Mouse (Mus musculus): ENCODE results near the gene Gm20708.

The Gm20708 gene

GRCm38 (mm10) chr11:117820173-117820572, 10.7 kb downstream of the Gm20708 start:
- no peak for TF ChIP-seq NANOG (IDR thresholded peaks at IDR 0.05; ENCODE audit: borderline replicate concordance, low read length)
- no peaks in the 10 kb centered on the region for H3K9me3 ChIP-seq (ENCODE audit: low read length)
- peaks cover 89% of the 10 kb centered on the region for H3K4me1 ChIP-seq (replicated peaks; ENCODE audit: low read depth, low read length)
- H3K27me3 ChIP-seq (ENCODE audit: insufficient read depth, low read length): no peaks in the 10 kb centered on the region
- H3K4me3 ChIP-seq (replicated peaks; ENCODE audit: low read length): no peak overlapping the region
- peaks cover 91% of the 10 kb centered on the region for H3K36me3 ChIP-seq (ENCODE audit: insufficient read depth, low read length)

DNA sequence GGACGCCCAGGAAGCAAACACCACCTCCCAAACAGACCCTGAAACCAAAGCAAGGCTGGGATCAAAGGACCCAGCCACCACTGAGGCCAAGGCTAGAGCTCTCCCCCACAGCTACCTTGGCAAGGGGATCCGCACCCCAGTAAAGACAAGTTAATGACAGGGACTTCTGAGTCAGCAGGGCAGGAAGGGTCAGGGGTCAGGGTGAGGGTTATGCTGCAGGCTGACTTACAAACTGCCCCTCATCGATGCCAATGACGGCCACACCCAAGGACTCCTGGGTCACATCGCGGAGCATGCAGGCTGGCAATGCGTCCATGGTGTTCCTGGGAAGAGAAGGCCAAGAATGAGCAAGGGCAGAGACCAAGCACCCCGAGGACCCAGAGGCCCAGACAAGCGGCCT, 12.4 kb downstream of the Gm20708 start:
- Histone ChIP-seq H3K27me3 (ENCODE audit: insufficient read depth, low read length) (no peaks in the 10 kb centered on the region), H3K4me1 (replicated peaks; ENCODE audit: low read depth, low read length) (peaks cover 89% of the 10 kb centered on the region), H3K9me3 (ENCODE audit: low read length) (no peaks in the 10 kb centered on the region), H3K4me3 (replicated peaks; ENCODE audit: low read length) (no peak overlapping the region), H3K36me3 (ENCODE audit: insufficient read depth, low read length) (peaks cover 76% of the 10 kb centered on the region)
- TF ChIP-seq POU5F1 (IDR thresholded peaks at IDR 0.05; ENCODE audit: borderline replicate concordance, low read length) (no peak), NANOG (IDR thresholded peaks at IDR 0.05; ENCODE audit: borderline replicate concordance, low read length) (no peak), CTCF (conservative IDR thresholded peaks at IDR 0.05; ENCODE audit: low read length) (no peak)

DNA sequence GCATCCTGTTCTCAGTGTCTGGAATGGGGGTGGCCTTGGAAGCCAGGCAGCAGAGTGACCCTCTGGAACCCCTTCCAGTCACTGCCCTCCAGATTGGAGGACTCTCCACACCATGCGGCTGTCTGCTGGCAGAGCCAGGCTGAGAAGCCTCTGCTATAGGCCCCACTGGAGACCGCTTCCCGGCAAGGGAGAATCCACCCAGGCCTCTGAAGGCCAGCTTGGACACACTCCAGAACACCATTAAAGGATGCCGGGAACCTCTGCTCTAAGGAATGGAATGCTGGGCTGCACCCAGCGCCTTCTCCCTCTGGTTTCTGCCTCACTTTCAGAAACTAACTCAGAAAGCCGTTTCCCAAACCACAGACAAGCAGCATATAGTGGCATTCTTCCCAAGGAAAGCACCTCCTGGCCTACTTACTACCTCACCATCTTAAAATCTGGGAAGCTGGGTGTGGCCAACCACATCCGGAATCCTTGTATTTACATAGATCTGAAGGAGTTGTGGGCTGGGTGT, 13.3 kb downstream of the Gm20708 start:
- H3K9me3 ChIP-seq (ENCODE audit: low read length): no peaks in the 10 kb centered on the region
- no peak for TF ChIP-seq CTCF (conservative IDR thresholded peaks at IDR 0.05; ENCODE audit: low read length)
- TF ChIP-seq POU5F1 (IDR thresholded peaks at IDR 0.05; ENCODE audit: borderline replicate concordance, low read length): no peak
- no peak for TF ChIP-seq NANOG (IDR thresholded peaks at IDR 0.05; ENCODE audit: borderline replicate concordance, low read length)
- peaks cover 89% of the 10 kb centered on the region for H3K4me1 ChIP-seq (replicated peaks; ENCODE audit: low read depth, low read length)
- peak overlapping the region; percentile 46 for H3K4me3 ChIP-seq (replicated peaks; ENCODE audit: low read length)
- H3K27me3 ChIP-seq (ENCODE audit: insufficient read depth, low read length): no peaks in the 10 kb centered on the region
- H3K36me3 ChIP-seq (ENCODE audit: insufficient read depth, low read length): peaks cover 67% of the 10 kb centered on the region

DNA sequence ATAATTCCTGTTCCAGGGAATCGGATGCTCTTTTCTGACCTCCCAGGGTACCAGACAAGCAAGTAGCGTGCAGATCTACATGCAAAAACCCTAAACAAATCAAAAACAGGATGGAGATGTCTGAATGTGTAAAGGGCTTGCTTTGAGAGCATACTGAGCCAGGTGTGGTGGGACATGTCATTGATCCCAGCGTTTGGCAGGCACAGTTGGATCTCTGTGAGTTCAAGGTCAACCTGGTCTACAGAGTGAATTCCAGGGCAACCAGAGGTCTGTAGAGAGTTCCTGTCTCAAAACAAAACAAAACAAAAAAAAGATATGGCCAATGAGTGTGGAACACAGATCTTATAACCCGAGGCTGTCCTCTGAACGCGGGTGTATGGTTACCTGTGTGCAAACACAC, 13.9 kb downstream of the Gm20708 start:
- H3K27me3 ChIP-seq (ENCODE audit: insufficient read depth, low read length): no peaks in the 10 kb centered on the region
- peak overlapping the region; percentile 91 for H3K4me3 ChIP-seq (replicated peaks; ENCODE audit: low read length)
- no peaks in the 10 kb centered on the region for H3K9me3 ChIP-seq (ENCODE audit: low read length)
- peaks cover 61% of the 10 kb centered on the region for H3K36me3 ChIP-seq (ENCODE audit: insufficient read depth, low read length)
- TF ChIP-seq NANOG (IDR thresholded peaks at IDR 0.05; ENCODE audit: borderline replicate concordance, low read length) (no peak), CTCF (conservative IDR thresholded peaks at IDR 0.05; ENCODE audit: low read length) (no peak), POU5F1 (IDR thresholded peaks at IDR 0.05; ENCODE audit: borderline replicate concordance, low read length) (no peak)
- H3K4me1 ChIP-seq (replicated peaks; ENCODE audit: low read depth, low read length): peaks cover 90% of the 10 kb centered on the region

DNA sequence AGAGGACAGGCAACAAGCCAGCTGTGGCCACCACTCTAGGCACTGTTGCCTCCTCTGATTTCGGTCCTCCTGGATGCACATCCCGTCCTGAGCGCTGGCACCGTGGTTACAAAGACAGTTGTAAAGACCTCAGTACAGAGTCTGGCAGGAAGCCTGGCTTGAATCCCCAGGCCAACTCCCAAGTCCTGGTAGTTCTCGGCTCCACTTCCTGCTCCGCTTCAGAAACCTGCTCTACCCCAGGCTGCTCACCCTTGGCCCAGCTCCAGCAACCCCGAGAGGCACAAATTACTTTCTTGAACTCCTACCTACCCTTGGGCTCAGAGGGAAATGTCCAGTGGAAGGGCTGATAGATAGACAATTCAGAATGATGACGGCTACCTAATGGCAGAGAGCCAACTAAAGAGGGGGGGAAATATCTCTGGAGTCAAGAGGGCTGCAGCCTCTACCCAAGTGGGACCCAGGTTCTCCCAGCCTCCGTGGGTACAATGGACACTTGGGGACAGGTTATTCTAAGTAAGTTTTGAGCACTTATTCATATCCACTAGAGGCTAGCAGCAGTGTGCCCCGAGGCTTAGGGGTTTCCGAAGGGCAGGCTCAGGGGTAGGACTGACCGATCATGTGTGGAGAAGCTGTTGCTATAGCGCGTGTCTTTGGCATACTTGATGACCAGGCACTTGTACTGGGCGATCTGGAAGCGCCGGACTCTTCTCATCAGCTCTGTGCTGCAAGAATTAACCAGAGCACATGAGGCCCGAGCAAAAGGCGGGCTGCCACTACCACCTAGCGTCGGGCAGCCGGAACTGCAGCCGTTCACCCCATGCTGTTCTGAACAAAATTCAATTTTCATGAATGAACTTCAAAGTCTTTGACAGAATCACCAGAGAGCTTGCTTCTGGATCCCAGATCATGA, 14.8 kb downstream of the Gm20708 start:
- peaks cover 52% of the 10 kb centered on the region for H3K36me3 ChIP-seq (ENCODE audit: insufficient read depth, low read length)
- no peaks in the 10 kb centered on the region for H3K9me3 ChIP-seq (ENCODE audit: low read length)
- peak overlapping the region; percentile 91 for H3K4me3 ChIP-seq (replicated peaks; ENCODE audit: low read length)
- no peaks in the 10 kb centered on the region for H3K27me3 ChIP-seq (ENCODE audit: insufficient read depth, low read length)
- peaks cover 90% of the 10 kb centered on the region for H3K4me1 ChIP-seq (replicated peaks; ENCODE audit: low read depth, low read length)
- TF ChIP-seq POU5F1 (IDR thresholded peaks at IDR 0.05; ENCODE audit: borderline replicate concordance, low read length): no peak
- TF ChIP-seq CTCF (conservative IDR thresholded peaks at IDR 0.05; ENCODE audit: low read length): peak; percentile 80
- no peak for TF ChIP-seq NANOG (IDR thresholded peaks at IDR 0.05; ENCODE audit: borderline replicate concordance, low read length)

DNA sequence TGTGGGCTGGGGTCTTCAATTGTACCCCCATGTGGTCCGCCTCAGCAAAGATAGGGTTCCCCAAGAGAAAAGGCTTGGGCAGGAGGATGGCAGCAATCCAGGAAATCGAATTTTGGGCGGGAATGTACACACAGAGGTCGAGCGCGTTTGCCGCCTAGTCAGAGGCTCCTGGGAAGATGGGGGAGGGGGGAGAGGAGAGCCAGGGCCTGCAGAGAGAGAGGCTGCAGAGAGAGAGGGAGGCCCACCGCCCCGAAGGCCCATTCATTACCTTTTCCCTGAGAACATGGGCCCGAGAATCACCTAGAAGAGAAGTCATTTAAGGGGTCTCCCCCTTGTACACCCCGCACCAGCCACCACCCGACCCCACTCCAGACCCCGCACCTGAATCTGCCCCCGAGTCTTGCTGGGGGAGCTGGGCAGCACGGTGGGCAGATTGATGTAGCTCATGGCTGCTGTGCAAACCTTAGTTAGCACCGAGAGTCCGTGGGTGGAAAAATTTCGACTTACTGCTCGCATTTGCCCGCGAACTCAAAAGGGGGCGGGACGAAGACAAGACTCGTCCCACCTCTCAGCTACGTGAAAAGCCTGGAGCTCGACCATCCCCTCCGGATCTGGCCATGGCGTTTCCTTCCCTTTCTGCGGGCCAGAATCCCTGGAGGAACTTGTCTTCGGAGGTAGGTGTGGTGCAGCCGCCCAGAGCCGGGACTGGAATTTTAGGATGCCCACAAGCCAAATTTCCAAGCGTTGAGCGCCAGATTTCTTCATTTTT, 16.0 kb downstream of the Gm20708 start, which contains the start of the genes Afmid and Tk1:
Afmid (plus strand) TSS at position 592 of the 769 bp plus-strand sequence.
Tk1 (minus strand) TSS at position 760 of the 769 bp plus-strand sequence.
- Histone ChIP-seq H3K4me3 (replicated peaks; ENCODE audit: low read length) (peak within 1 kb of the TSS; percentile 91), H3K36me3 (ENCODE audit: insufficient read depth, low read length) (peaks cover 40% of the 10 kb centered on the region), H3K9me3 (ENCODE audit: low read length) (no peaks in the 10 kb centered on the region), H3K27me3 (ENCODE audit: insufficient read depth, low read length) (no peaks in the 10 kb centered on the region), H3K4me1 (replicated peaks; ENCODE audit: low read depth, low read length) (peaks cover 90% of the 10 kb centered on the region)
- no peak for TF ChIP-seq CTCF (conservative IDR thresholded peaks at IDR 0.05; ENCODE audit: low read length)
- no peak for TF ChIP-seq NANOG (IDR thresholded peaks at IDR 0.05; ENCODE audit: borderline replicate concordance, low read length)
- no peak for TF ChIP-seq POU5F1 (IDR thresholded peaks at IDR 0.05; ENCODE audit: borderline replicate concordance, low read length)

- TF ChIP-seq CTCF (conservative IDR thresholded peaks at IDR 0.05; ENCODE audit: low read length): no peak
- TF ChIP-seq NANOG (IDR thresholded peaks at IDR 0.05; ENCODE audit: borderline replicate concordance, low read length): no peak
- TF ChIP-seq POU5F1 (IDR thresholded peaks at IDR 0.05; ENCODE audit: borderline replicate concordance, low read length): no peak
- Histone ChIP-seq H3K4me1 (replicated peaks; ENCODE audit: low read depth, low read length) (peaks cover 93% of the 10 kb centered on the region), H3K9me3 (ENCODE audit: low read length) (no peaks in the 10 kb centered on the region)
These were observed 16.7 kb downstream of the Gm20708 start for GRCm38 (mm10) chr11:117826164-117826563.

DNA sequence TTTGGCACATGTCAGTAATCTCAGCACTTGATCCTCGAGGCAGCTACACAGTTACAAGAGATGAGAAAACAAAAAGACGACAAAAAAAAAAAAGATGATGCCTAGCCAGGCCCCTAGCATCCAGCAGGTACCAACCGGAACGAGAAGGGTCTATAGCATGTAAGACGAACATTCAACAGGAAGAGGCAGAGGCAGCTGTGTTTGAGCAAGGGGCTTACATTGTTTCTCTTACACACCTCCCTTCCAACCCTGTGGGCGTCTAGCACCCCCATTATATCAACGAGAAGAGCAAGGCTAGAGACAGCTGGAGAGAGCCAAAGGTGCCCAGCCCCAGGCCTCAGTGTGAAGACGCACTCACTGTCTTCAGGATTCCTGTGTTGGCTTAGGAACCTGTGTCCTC, 17.4 kb downstream of the Gm20708 start:
- peaks cover 93% of the 10 kb centered on the region for H3K4me1 ChIP-seq (replicated peaks; ENCODE audit: low read depth, low read length)
- no peaks in the 10 kb centered on the region for H3K27me3 ChIP-seq (ENCODE audit: insufficient read depth, low read length)
- no peaks in the 10 kb centered on the region for H3K9me3 ChIP-seq (ENCODE audit: low read length)
- peaks cover 26% of the 10 kb centered on the region for H3K36me3 ChIP-seq (ENCODE audit: insufficient read depth, low read length)
- peak overlapping the region; percentile 91 for H3K4me3 ChIP-seq (replicated peaks; ENCODE audit: low read length)
- TF ChIP-seq POU5F1 (IDR thresholded peaks at IDR 0.05; ENCODE audit: borderline replicate concordance, low read length): no peak
- TF ChIP-seq NANOG (IDR thresholded peaks at IDR 0.05; ENCODE audit: borderline replicate concordance, low read length): no peak
- TF ChIP-seq CTCF (conservative IDR thresholded peaks at IDR 0.05; ENCODE audit: low read length): no peak

More at GRCm38 (mm10) chr11:117826164-117826563, 16.7 kb downstream of the Gm20708 start:
- Histone ChIP-seq H3K36me3 (ENCODE audit: insufficient read depth, low read length) (peaks cover 33% of the 10 kb centered on the region), H3K27me3 (ENCODE audit: insufficient read depth, low read length) (no peaks in the 10 kb centered on the region), H3K4me3 (replicated peaks; ENCODE audit: low read length) (peak overlapping the region; percentile 91)

All from E14TG2a.4 (cell line).